Mouse (Mus musculus): ENCODE data around the gene Olfr1424. TPM values are rescaled to one million over a fixed set of nuclear protein-coding genes. Genes with fewer than 3 reads are reported as not detected.
"Not testable (repeated sequence)": the region's sequence is repeated elsewhere in the genome, so short reads cannot be mapped to it uniquely, and the experiment has no call there.

Gene Olfr1424
- polyA plus RNA-seq (2015; fragmentation: Nextera tagmentation; extraction: Ambion mirVana) = not detected in 2 replicates

- H3K9me3 ChIP-seq, H3K9ac ChIP-seq: not testable (repeated sequence)
- WGBS = 84% methylated on average over 1 of the region's 1 CpGs
Measured at GRCm38 (mm10) chr19:12062582-12062981, at the start of gene Olfr1424. Gene Olfr1424 (minus strand): TSS chr19:12062682.

GRCm38 (mm10) chr19:12104541-12104940 is 42.1 kb upstream of the Olfr1424 start:
- Histone ChIP-seq H3K4me1 (no peaks in the 10 kb centered on the region), H3K9ac (no peak overlapping the region), H3K4me2 (no peak overlapping the region), H3K27me3 (replicated peaks) (no peaks in the 10 kb centered on the region), H3K36me3 (replicated peaks) (no peaks in the 10 kb centered on the region), H3K27ac (no peak overlapping the region), H3K9me3 (no peaks in the 10 kb centered on the region), H3K4me3 (no peak overlapping the region)
- no peak for ATAC-seq (replicated peaks)
- WGBS = 66% methylated on average over 1 of the region's 1 CpGs

More at GRCm38 (mm10) chr19:12062582-12062981, at the start of gene Olfr1424:
- not testable (repeated sequence) for ATAC-seq (replicated peaks); H3K27ac ChIP-seq; H3K4me2 ChIP-seq; H3K4me1 ChIP-seq; H3K4me3 ChIP-seq; H3K27me3 ChIP-seq (replicated peaks); H3K36me3 ChIP-seq (replicated peaks)

- Histone ChIP-seq H3K27ac (no peak within 1 kb of the TSS), H3K4me2 (no peak within 1 kb of the TSS), H3K36me3 (replicated peaks) (no peaks in the 10 kb centered on the region), H3K4me1 (no peaks in the 10 kb centered on the region), H3K9me3 (no peaks in the 10 kb centered on the region), H3K9ac (no peak within 1 kb of the TSS), H3K4me3 (no peak within 1 kb of the TSS), H3K27me3 (replicated peaks) (no peaks in the 10 kb centered on the region)
- ATAC-seq (replicated peaks) = no peak
- 96% methylated on average over 2 of the region's 2 CpGs for WGBS
Measured at GRCm38 (mm10) chr19:12103234-12103633, 40.8 kb upstream of the Olfr1424 start, which contains the start of gene Olfr1427. Gene Olfr1427 (minus strand): TSS chr19:12103334.

- Histone ChIP-seq H3K4me2 (no peak within 1 kb of the TSS), H3K36me3 (replicated peaks) (no peaks in the 10 kb centered on the region), H3K27me3 (replicated peaks) (no peaks in the 10 kb centered on the region), H3K27ac (no peak within 1 kb of the TSS), H3K9ac (no peak within 1 kb of the TSS), H3K9me3 (no peaks in the 10 kb centered on the region), H3K4me1 (no peaks in the 10 kb centered on the region), H3K4me3 (no peak within 1 kb of the TSS)
- 80% methylated on average over 1 of the region's 1 CpGs for WGBS
- no peak for ATAC-seq (replicated peaks)
Measured at GRCm38 (mm10) chr19:12091913-12092312, 29.4 kb upstream of the Olfr1424 start, which contains the start of gene Olfr1426. Gene Olfr1426 (minus strand): TSS chr19:12092013.

GRCm38 (mm10) chr19:12077631-12078030 is 15.1 kb upstream of the Olfr1424 start, which contains the start of gene Olfr1425:
Gene Olfr1425 (minus strand): TSS chr19:12077731.
- 84% methylated on average over 4 of the region's 4 CpGs for WGBS

GRCm38 (mm10) chr19:12069546-12069945 is 7.1 kb upstream of the Olfr1424 start:
- H3K9me3 ChIP-seq; H3K36me3 ChIP-seq (replicated peaks); H3K27ac ChIP-seq; H3K27me3 ChIP-seq (replicated peaks); ATAC-seq (replicated peaks); H3K4me3 ChIP-seq; H3K4me1 ChIP-seq; H3K9ac ChIP-seq; H3K4me2 ChIP-seq: not testable (repeated sequence)
- WGBS = 74% methylated on average over 1 of the region's 1 CpGs

More at GRCm38 (mm10) chr19:12077631-12078030, 15.1 kb upstream of the Olfr1424 start, which contains the start of gene Olfr1425:
- H3K4me3 ChIP-seq; ATAC-seq (replicated peaks); H3K9me3 ChIP-seq; H3K27me3 ChIP-seq (replicated peaks); H3K36me3 ChIP-seq (replicated peaks); H3K27ac ChIP-seq; H3K9ac ChIP-seq; H3K4me1 ChIP-seq; H3K4me2 ChIP-seq: not testable (repeated sequence)

GRCm38 (mm10) chr19:12067806-12068205 is 5.3 kb upstream of the Olfr1424 start:
- H3K27ac ChIP-seq; H3K9me3 ChIP-seq; H3K36me3 ChIP-seq (replicated peaks); H3K9ac ChIP-seq; H3K4me3 ChIP-seq; H3K4me2 ChIP-seq; ATAC-seq (replicated peaks); H3K4me1 ChIP-seq; H3K27me3 ChIP-seq (replicated peaks): not testable (repeated sequence)
- 68% methylated on average over 1 of the region's 1 CpGs for WGBS

- H3K4me2 ChIP-seq = no peak overlapping the region
- 89% methylated on average over 5 of the region's 5 CpGs for whole genome bisulfite sequencing
Measured at GRCm38 (mm10) chr19:12043163-12043562, 19.3 kb downstream of the Olfr1424 start.

GRCm38 (mm10) chr19:12041217-12041616 is 21.3 kb downstream of the Olfr1424 start, which contains the start of gene Olfr1423:
Gene Olfr1423 (minus strand): TSS chr19:12041317.
- H3K4me1 ChIP-seq = no peaks in the 10 kb centered on the region
- no peak within 1 kb of the TSS for H3K27ac ChIP-seq
- no peak within 1 kb of the TSS for H3K4me2 ChIP-seq
- 62% methylated on average over 2 of the region's 2 CpGs for WGBS
- H3K4me3 ChIP-seq = no peak within 1 kb of the TSS
- no peaks in the 10 kb centered on the region for H3K36me3 ChIP-seq (replicated peaks)
- H3K9ac ChIP-seq = no peak within 1 kb of the TSS
- no peaks in the 10 kb centered on the region for H3K9me3 ChIP-seq
- no peaks in the 10 kb centered on the region for H3K27me3 ChIP-seq (replicated peaks)
- ATAC-seq (replicated peaks) = no peak

More at GRCm38 (mm10) chr19:12043163-12043562, 19.3 kb downstream of the Olfr1424 start:
- Histone ChIP-seq H3K9ac (no peak overlapping the region), H3K9me3 (no peaks in the 10 kb centered on the region), H3K27me3 (replicated peaks) (no peaks in the 10 kb centered on the region), H3K4me1 (no peaks in the 10 kb centered on the region), H3K27ac (no peak overlapping the region), H3K36me3 (replicated peaks) (no peaks in the 10 kb centered on the region), H3K4me3 (no peak overlapping the region)
- no peak for ATAC-seq (replicated peaks)

GRCm38 (mm10) chr19:12037727-12038126 is 24.8 kb downstream of the Olfr1424 start:
- H3K9me3 ChIP-seq = no peaks in the 10 kb centered on the region
- no peak for ATAC-seq (replicated peaks)
- no peaks in the 10 kb centered on the region for H3K27me3 ChIP-seq (replicated peaks)
- no peak overlapping the region for H3K9ac ChIP-seq
- no peak overlapping the region for H3K4me3 ChIP-seq
- H3K27ac ChIP-seq = no peak overlapping the region
- H3K4me2 ChIP-seq = no peak overlapping the region
- no peaks in the 10 kb centered on the region for H3K36me3 ChIP-seq (replicated peaks)
- H3K4me1 ChIP-seq = no peaks in the 10 kb centered on the region

GRCm38 (mm10) chr19:12026606-12027005 is 35.9 kb downstream of the Olfr1424 start:
- H3K4me2 ChIP-seq = no peak overlapping the region
- no peaks in the 10 kb centered on the region for H3K9me3 ChIP-seq
- no peaks in the 10 kb centered on the region for H3K4me1 ChIP-seq
- no peak overlapping the region for H3K27ac ChIP-seq
- H3K4me3 ChIP-seq = no peak overlapping the region
- H3K36me3 ChIP-seq (replicated peaks) = no peaks in the 10 kb centered on the region
- no peaks in the 10 kb centered on the region for H3K27me3 ChIP-seq (replicated peaks)
- ATAC-seq (replicated peaks) = no peak
- 83% methylated on average over 2 of the region's 2 CpGs for WGBS
- H3K9ac ChIP-seq = no peak overlapping the region

GRCm38 (mm10) chr19:12025333-12025732 is 37.1 kb downstream of the Olfr1424 start:
- Histone ChIP-seq H3K4me3 (no peak overlapping the region), H3K36me3 (replicated peaks) (no peaks in the 10 kb centered on the region), H3K4me1 (no peaks in the 10 kb centered on the region), H3K27me3 (replicated peaks) (no peaks in the 10 kb centered on the region), H3K4me2 (no peak overlapping the region), H3K27ac (no peak overlapping the region), H3K9ac (no peak overlapping the region), H3K9me3 (no peaks in the 10 kb centered on the region)
- no peak for ATAC-seq (replicated peaks)
- 96% methylated on average over 3 of the region's 3 CpGs for WGBS

GRCm38 (mm10) chr19:12024149-12024548 is 38.3 kb downstream of the Olfr1424 start:
- ATAC-seq (replicated peaks) = no peak
- Histone ChIP-seq H3K27ac (no peak overlapping the region), H3K4me3 (no peak overlapping the region), H3K4me1 (no peaks in the 10 kb centered on the region), H3K36me3 (replicated peaks) (no peaks in the 10 kb centered on the region), H3K9ac (no peak overlapping the region), H3K27me3 (replicated peaks) (no peaks in the 10 kb centered on the region), H3K4me2 (no peak overlapping the region), H3K9me3 (no peaks in the 10 kb centered on the region)
- WGBS = 83% methylated on average over 4 of the region's 4 CpGs
